Mouse (Mus musculus): Measurements from ENCODE around the gene Hif3a.

DNA sequence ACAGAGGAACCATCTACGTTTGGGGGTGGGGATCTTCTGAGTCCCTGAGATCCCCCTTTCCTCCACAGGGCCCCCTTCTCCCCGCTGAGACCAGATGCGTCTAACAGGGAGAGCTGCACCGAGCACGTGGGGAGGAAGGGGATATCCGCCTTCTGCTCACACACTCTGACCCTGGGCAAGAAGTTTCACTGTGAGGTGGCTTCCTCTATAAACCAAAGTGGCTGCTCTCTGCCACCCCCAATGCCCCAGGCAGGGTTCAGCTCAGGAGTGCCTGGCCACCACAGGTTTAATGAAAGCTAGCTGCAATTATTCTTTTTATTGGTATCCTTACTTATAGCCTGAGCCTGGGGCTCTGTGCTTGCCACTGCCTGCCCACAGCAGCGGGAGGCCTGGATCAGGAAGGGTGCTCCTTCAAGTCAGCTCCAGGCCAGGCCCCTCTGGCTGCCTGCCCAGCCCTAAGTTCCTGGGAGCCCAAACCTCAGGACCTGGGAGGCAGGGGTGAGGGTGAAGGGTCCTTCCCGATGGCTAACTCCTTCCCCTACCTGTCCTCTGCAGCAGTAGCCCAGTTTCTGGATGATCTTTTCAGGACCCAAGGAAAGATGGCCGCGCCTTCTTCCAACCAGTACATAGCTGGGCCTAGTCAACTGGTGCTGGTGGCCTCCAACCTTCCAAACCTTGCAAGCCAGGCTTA is 37.3 kb downstream of the Hif3a start:
- TF ChIP-seq CTCF (IDR thresholded peaks at IDR 0.05; ENCODE audit: insufficient read depth, low read length), result no peak
- TF ChIP-seq POLR2A (IDR thresholded peaks at IDR 0.05; ENCODE audit: borderline replicate concordance, extremely low read depth, low read depth, low read length), result no peak

Data from lung, adult 2 months (tissue).